Mouse (Mus musculus): ENCODE measurements around the gene Cox7a1. TPM values are rescaled to one million over a fixed set of nuclear protein-coding genes. Genes with fewer than 3 reads are reported as not detected.

Gene Cox7a1
- total and polyA plus RNA-seq, 2 experiments from 2014 or later: 1.4 to 4.9 TPM

DNA sequence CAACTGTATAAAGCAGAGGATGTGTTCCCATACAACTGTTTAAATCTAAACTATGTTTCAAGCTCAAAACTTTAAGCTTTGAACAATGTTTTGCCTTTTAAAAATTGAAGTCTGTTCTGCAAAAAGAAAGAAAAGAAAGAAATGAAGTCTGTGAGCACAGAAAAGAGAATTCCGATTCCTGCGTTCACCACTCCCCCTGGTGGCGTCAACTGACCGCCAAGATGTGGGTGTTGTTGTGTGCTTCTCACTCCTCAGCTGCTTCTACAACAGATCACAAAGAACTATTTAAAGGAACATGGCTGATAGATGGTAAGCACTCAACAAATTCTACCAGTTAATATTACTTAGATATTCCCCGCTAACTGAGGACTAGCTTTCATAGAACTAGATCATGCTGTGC is 20.8 kb upstream of the Cox7a1 start:
- no peak overlapping the region for H3K9ac ChIP-seq
- ATAC-seq (no peak), DNase-seq (no peak)
- WGBS: 98% methylated on average over 5 of the region's 5 CpGs
- no peaks in the 10 kb centered on the region for H3K27me3 ChIP-seq (ENCODE audit: insufficient read depth, low read length)
- H3K4me2 ChIP-seq (ENCODE audit: low read depth): no peak overlapping the region
- H3K4me1 ChIP-seq (ENCODE audit: insufficient read depth): no peaks in the 10 kb centered on the region
- peaks cover 50% of the 10 kb centered on the region for H3K36me3 ChIP-seq (ENCODE audit: insufficient read depth)
- peaks cover 23% of the 10 kb centered on the region for H3K9me3 ChIP-seq (ENCODE audit: low read length)
- no peak for TF ChIP-seq CTCF (IDR thresholded peaks at IDR 0.05; ENCODE audit: low read depth)
- H3K4me3 ChIP-seq (ENCODE audit: low read depth, low read length): no peak overlapping the region
- H3K27ac ChIP-seq (ENCODE audit: low read depth, low read length): no peak overlapping the region

DNA sequence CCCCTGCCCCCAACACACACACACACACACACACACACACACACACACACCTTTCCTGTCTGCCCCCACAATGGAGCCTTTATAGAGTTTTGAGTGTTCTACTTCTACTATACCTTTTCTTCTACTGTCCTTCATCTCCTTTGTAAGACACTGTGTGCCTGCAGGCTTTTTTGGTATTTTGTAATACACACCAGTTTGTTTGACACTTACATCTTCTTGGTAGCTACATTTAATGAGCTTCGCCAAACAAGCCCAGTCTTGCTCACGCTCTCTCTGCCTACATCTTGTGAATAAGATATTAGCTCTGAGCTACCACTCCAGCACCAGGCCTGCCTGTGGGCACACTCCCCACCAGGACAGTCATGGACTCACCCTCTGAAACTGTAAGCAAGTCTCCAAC is 19.2 kb upstream of the Cox7a1 start:
- H3K9ac ChIP-seq: no peak overlapping the region
- peaks cover 21% of the 10 kb centered on the region for H3K9me3 ChIP-seq (ENCODE audit: low read length)
- no peak overlapping the region for H3K4me2 ChIP-seq (ENCODE audit: low read depth)
- H3K27me3 ChIP-seq (ENCODE audit: insufficient read depth, low read length): no peaks in the 10 kb centered on the region
- 93% methylated on average over 2 of the region's 2 CpGs for WGBS
- H3K27ac ChIP-seq (ENCODE audit: low read depth, low read length): no peak overlapping the region
- H3K36me3 ChIP-seq (ENCODE audit: insufficient read depth): peaks cover 34% of the 10 kb centered on the region
- no peak overlapping the region for H3K4me3 ChIP-seq (ENCODE audit: low read depth, low read length)
- no peak for TF ChIP-seq CTCF (IDR thresholded peaks at IDR 0.05; ENCODE audit: low read depth)
- ATAC-seq (no peak), DNase-seq (no peak)
- no peaks in the 10 kb centered on the region for H3K4me1 ChIP-seq (ENCODE audit: insufficient read depth)

DNA sequence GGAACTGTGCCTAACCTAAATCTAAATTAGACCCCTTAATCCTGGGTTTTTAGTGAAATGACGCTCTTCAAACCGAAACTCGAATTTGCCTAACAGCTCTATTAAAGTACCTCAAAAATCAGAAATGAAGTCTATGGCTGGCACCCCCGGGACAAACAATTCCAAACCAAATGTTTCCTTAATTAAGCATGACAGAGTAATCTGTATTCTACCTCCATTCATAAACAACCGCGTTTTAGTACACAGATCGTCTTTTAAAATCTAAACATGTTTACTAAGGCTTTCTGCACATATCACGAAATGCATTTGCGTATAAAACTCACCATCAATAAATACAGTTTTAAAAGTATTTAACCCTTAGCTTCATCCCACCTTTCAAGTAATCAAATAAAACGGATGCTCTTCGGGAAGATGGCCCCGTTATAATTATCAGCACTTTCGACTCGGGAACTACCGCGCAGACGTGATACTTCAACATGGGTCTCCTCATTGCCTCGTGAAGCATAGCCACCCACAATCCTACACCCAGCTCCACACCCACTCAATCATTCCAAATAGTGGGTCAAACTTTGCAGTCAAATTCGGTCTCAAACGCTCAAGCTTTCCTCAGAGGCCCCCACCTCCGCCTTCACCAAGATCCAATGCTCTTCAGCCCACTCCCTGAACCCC is 14.9 kb upstream of the Cox7a1 start:
- Histone ChIP-seq H3K4me3 (ENCODE audit: low read depth, low read length) (peak overlapping the region; percentile 57), H3K4me2 (ENCODE audit: low read depth) (peak overlapping the region; percentile 54), H3K27ac (ENCODE audit: low read depth, low read length) (peak overlapping the region; percentile 92), H3K4me1 (ENCODE audit: insufficient read depth) (peaks cover 5% of the 10 kb centered on the region; the same call in 1 of the 2 replicates), H3K36me3 (ENCODE audit: insufficient read depth) (peaks cover 13% of the 10 kb centered on the region), H3K9me3 (ENCODE audit: low read length) (no peaks in the 10 kb centered on the region), H3K27me3 (ENCODE audit: insufficient read depth, low read length) (no peaks in the 10 kb centered on the region), H3K9ac (peak overlapping the region; percentile 71)
- peak; percentile 50 for ATAC-seq
- no peak for DNase-seq
- 3% methylated on average over 21 of the region's 21 CpGs for WGBS
- no peak for TF ChIP-seq CTCF (IDR thresholded peaks at IDR 0.05; ENCODE audit: low read depth)

DNA sequence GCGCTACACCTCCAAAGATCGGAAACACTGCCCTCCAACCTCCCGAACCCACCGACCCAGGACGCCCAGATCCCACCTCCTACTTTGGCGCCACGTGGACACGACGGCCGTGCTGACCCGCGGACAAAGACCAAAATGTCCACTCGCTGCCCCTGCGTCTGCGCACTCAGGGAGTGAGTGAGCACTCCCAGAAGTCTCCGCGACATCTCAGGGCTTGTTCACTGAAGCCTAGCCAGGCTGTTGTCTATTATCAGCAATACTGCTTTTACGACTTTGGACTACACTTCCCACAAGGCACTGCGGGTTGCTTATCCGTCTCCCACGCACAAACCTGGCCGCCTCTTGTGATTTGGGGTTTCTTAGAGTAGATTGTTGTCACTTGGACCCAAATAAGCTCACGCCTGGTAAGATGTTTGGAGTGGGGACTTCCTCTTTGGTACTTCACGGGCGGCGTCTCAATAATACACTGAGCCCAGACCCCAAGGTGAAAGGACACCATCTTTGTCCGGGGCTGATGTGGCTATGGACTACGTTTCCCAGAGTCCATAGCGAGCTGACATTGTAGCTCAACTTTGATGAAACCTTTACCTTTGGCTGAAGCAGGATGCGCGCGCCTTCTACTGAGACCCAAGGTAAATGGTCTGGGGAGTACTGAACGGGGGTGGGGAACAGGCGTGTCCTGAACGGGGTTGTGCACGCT is 14.2 kb upstream of the Cox7a1 start, which contains the start of gene Zfp146:
Zfp146 (minus strand) TSS at position 168 of the 700 bp plus-strand sequence.
- under 1% methylated on average over 36 of the region's 36 CpGs for WGBS
- H3K4me3 ChIP-seq (ENCODE audit: low read depth, low read length): peak within 1 kb of the TSS; percentile 57

DNA sequence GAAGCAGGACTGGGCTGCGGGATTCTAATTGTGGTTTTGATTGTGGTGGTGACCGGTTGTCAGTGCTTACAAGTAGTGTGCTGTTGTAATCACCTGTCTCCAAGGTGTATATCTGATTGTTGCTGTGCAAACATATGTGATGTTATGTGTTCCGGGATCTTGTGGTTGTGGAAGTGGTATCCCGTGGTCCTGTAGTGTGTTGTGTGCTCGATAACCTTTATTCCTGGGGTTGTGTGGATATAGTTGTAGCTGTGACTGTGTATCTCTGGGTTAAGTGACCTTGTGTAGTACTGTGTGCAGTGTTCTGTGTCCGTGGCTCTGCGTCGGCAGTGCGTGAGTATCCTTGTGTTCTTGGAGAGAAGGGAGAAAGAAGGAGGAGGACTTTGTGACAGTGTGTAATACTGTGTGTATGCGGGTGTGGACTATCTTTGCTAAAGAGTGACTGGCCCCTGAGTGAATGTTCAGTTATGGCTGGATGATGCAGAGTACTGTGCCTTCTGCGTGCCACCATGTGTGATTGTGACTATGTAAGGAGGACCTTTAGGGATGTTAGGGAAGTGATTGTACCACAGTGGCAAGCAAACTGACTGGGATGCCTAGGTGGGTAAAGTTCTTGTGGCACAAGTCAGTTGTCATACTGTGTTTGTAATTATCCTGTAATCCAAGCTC is 13.5 kb upstream of the Cox7a1 start:
- H3K27ac ChIP-seq (ENCODE audit: low read depth, low read length): 0 out of 2 replicates have a peak overlapping the region, but pooled peaks have one; percentile 92
- DNase-seq: no peak
- no peak; the same call in 1 of the 2 replicates for ATAC-seq

More for the DNA sequence above, 14.2 kb upstream of the Cox7a1 start, which contains the start of gene Zfp146:
- no peak for TF ChIP-seq CTCF (IDR thresholded peaks at IDR 0.05; ENCODE audit: low read depth)
- ATAC-seq (peak; percentile 97), DNase-seq (peak; percentile 97)
- H3K9me3 ChIP-seq (ENCODE audit: low read length): no peaks in the 10 kb centered on the region
- H3K4me2 ChIP-seq (ENCODE audit: low read depth): peak within 1 kb of the TSS; percentile 62
- H3K36me3 ChIP-seq (ENCODE audit: insufficient read depth): peaks cover 14% of the 10 kb centered on the region
- peak within 1 kb of the TSS; percentile 92 for H3K27ac ChIP-seq (ENCODE audit: low read depth, low read length)
- H3K27me3 ChIP-seq (ENCODE audit: insufficient read depth, low read length): no peaks in the 10 kb centered on the region
- H3K9ac ChIP-seq: peak within 1 kb of the TSS; percentile 71
- peaks cover 5% of the 10 kb centered on the region; the same call in 1 of the 2 replicates for H3K4me1 ChIP-seq (ENCODE audit: insufficient read depth)

DNA sequence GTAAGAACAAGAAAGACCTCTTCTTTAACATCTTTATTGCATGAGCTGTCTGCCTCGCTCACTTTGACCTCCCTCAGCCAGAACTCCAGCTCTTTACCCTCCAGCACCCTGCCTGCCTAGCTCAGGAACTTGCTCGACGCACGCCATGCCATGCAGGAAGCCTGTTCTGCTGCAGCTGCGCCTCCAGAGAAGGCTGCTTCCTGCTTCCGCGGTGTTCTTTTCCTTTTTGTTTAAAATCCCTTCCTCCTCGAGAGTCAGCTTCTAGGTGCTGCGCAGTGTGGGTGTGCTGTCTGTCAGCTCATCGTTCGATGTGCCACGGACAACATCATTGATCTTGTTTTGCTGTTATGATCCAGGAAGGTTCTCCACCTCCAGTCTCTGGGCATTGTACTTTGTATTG is 7.5 kb upstream of the Cox7a1 start:
- H3K27ac ChIP-seq (ENCODE audit: low read depth, low read length): no peak overlapping the region
- 85% methylated on average over 12 of the region's 12 CpGs for WGBS
- TF ChIP-seq CTCF (IDR thresholded peaks at IDR 0.05; ENCODE audit: low read depth): no peak
- no peaks in the 10 kb centered on the region for H3K27me3 ChIP-seq (ENCODE audit: insufficient read depth, low read length)
- no peaks in the 10 kb centered on the region for H3K9me3 ChIP-seq (ENCODE audit: low read length)
- H3K9ac ChIP-seq: no peak overlapping the region
- H3K4me3 ChIP-seq (ENCODE audit: low read depth, low read length): no peak overlapping the region
- H3K36me3 ChIP-seq (ENCODE audit: insufficient read depth): peaks cover 33% of the 10 kb centered on the region
- H3K4me2 ChIP-seq (ENCODE audit: low read depth): no peak overlapping the region
- no peaks in the 10 kb centered on the region for H3K4me1 ChIP-seq (ENCODE audit: insufficient read depth)
- DNase-seq: no peak
- no peak for ATAC-seq

More for the DNA sequence above, 13.5 kb upstream of the Cox7a1 start:
- TF ChIP-seq CTCF (IDR thresholded peaks at IDR 0.05; ENCODE audit: low read depth): no peak
- peaks cover 12% of the 10 kb centered on the region; the same call in 1 of the 2 replicates for H3K36me3 ChIP-seq (ENCODE audit: insufficient read depth)
- peak overlapping the region; percentile 62 for H3K4me2 ChIP-seq (ENCODE audit: low read depth)
- no peaks in the 10 kb centered on the region for H3K9me3 ChIP-seq (ENCODE audit: low read length)
- 26% methylated on average over 11 of the region's 11 CpGs for WGBS
- H3K4me1 ChIP-seq (ENCODE audit: insufficient read depth): peaks cover 5% of the 10 kb centered on the region; the same call in 1 of the 2 replicates
- peak overlapping the region; percentile 71 for H3K9ac ChIP-seq
- no peaks in the 10 kb centered on the region for H3K27me3 ChIP-seq (ENCODE audit: insufficient read depth, low read length)
- peak overlapping the region; percentile 57 for H3K4me3 ChIP-seq (ENCODE audit: low read depth, low read length)
